Mouse (Mus musculus) urinary bladder, postnatal 25 days (tissue): ENCODE data around the gene Cyld.

Experiments used
- DNase-seq: peaks from one replicate; pipeline ENCODE4 v3.0.0; 2022; ENCODE audit warnings: low spot score

The Cyld gene

DNA sequence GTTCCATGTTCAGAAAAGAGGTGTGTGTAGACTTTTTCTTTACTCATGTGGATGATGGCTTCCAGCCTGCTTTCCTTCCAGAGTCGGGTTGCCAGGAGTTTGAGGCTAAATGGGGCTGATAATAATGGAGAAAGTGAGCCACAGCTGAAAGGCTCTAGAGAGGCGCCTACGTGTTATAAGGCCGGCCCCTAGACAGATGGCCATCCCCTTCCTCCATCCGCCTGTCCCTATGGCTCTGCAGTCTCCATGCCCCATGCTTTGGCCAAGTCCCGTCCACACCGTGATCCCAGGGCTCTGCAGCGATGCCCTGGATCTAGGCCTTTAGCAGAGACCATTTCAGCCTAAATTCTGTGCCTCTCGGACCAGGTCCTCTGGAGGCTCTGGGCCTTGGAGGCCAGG, 96.5 kb downstream of the Cyld start:
- no peak for DNase-seq

GRCm38 (mm10) chr8:88793746-88794614, 97.2 kb downstream of the Cyld start:
- DNase-seq, result no peak

- no peak for DNase-seq
Measured at GRCm38 (mm10) chr8:88794615-88794907, 97.7 kb downstream of the Cyld start.

DNA sequence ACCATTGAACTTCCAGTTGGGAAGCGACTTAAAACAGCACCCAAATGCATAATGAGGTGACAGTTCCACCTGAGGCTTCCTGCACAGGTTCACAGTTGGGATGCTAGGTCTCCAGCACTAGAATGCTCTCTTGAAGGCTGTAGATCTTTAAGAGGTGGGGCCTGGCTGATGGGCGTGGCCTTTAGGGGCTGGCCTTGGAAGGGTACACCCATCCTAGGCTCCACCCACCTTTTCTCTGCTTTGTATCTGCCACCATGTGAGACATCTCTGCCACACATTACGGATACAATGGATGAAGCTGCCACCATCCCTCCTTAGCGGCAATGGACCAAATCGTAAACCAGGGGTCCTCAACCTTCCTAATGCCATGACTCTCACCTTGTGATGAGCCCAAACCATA, 99.1 kb downstream of the Cyld start:
- DNase-seq, result no peak

DNA sequence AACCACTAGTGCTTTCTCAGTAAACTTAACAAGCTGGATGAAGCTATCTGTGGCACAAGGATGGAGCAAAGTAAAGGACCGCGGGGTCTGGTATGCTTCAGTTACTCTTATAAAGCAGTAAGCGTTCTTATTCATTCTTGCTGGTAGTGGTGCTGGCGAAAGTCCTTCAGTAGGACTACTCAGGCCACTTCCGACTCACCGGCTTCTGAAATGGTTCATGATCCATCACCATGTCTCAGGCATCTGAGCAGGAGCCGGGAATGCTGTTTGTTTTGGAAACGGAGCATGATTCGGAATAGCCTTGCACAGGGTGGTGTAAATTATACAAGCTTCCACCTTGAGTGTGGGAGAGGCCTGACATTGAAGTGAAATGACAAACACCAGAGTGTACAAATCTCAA, 99.8 kb downstream of the Cyld start:
- DNase-seq, result no peak
